Mouse (Mus musculus) limb, embryonic 11.5 days (tissue): ENCODE measurements around the gene Camk1d. TPM values are rescaled to one million over a fixed set of nuclear protein-coding genes. Genes with fewer than 3 reads are reported as not detected.

Experiments
- ATAC-seq: fragments of 200-750 bp; cut with Nextera tagmentation; 2 replicates; pipeline ENCODE4 v1.8.0; 2017; ENCODE audit warnings: low read depth; ENCODE audit not compliant: insufficient number of reproducible peaks, low FRiP score, low TSS enrichment
- DNase-seq: peaks from one replicate; pipeline ENCODE4 v3.0.0-alpha.2; 2015; ENCODE audit warnings: low spot score
- H3K27ac ChIP-seq: fragments of 300-500 bp; sonication (generic); replicated peaks from 2 replicates; pipeline ENCODE4 v1.5.1; 2014; ENCODE audit warnings: low read depth, mild to moderate bottlenecking, low read length
- H3K27me3 ChIP-seq: fragments of 300-500 bp; sonication (generic); 2 replicates; pipeline ENCODE4 v1.6.1; 2014; ENCODE audit warnings: mild to moderate bottlenecking, low read length, mixed read lengths; ENCODE audit not compliant: control insufficient read depth, insufficient read depth
- H3K36me3 ChIP-seq: fragments of 300-500 bp; sonication (generic); 2 replicates; pipeline ENCODE4 v1.6.1; 2014; ENCODE audit warnings: mild to moderate bottlenecking, low read length, moderate library complexity, mixed read lengths; ENCODE audit not compliant: control insufficient read depth, insufficient read depth
- H3K4me1 ChIP-seq: fragments of 300-500 bp; sonication (generic); 2 replicates; pipeline ENCODE4 v1.6.1; 2014; ENCODE audit warnings: low read length, mixed read lengths; ENCODE audit not compliant: control insufficient read depth, insufficient read depth
- H3K4me2 ChIP-seq: fragments of 300-500 bp; sonication (generic); 2 replicates; pipeline ENCODE4 v1.6.1; 2014; ENCODE audit warnings: low read depth, mild to moderate bottlenecking, moderate library complexity; ENCODE audit not compliant: severe bottlenecking
- H3K4me3 ChIP-seq: fragments of 300-500 bp; sonication (generic); 2 replicates; pipeline ENCODE4 v1.5.1; 2014; ENCODE audit warnings: low read depth, low read length
- H3K9ac ChIP-seq: fragments of 300-500 bp; sonication (generic); 2 replicates; pipeline ENCODE4 v1.6.1; 2014; ENCODE audit warnings: mild to moderate bottlenecking, low read length
- H3K9me3 ChIP-seq: fragments of 300-500 bp; sonication (generic); 2 replicates; pipeline ENCODE4 v1.6.1; 2016; ENCODE audit warnings: low read length; ENCODE audit not compliant: control insufficient read depth
- WGBS: fragments of 180-500 bp; shearing (Covaris S2); extraction: QIAGEN DNeasy Blood & Tissue Kit; methylation state at CpG from one replicate; pipeline ENCODE4 v1.1.7; 2014; 5-methylcytosine and 5-hydroxymethylcytosine counted together
- polyA plus RNA-seq: library from polyadenylated mRNA; unstranded; fragments of >200 nt; fragmentation: Nextera tagmentation; extraction: Ambion mirVana; gene quantifications from 2 replicates; pipeline ENCODE4 v1.2.1, GENCODE M21; 2014

Gene Camk1d
- polyA plus RNA-seq, 1 experiment from 2014 or later: 0.92 TPM

DNA sequence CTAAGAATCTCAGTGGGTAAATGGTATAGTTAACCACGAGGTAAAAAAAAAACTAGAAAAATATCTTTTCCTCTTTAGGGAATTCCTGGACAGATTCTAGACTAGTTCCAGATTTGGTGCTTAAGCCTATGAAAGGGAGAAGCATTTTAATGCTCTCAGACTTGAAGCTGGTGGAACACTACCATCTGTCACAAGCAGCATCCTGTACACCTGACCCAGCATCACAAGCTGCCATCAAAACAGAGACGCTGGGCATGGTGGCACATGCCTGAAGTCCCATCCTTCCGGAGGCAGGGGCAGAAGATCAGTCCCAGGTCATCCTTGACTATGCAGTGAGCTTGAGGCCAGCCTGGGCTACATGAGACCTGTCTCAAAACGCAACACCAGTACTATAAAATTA lies 295.5 kb downstream of the Camk1d start:
- Histone ChIP-seq H3K27ac (no peak overlapping the region), H3K4me3 (no peak overlapping the region), H3K27me3 (no peaks in the 10 kb centered on the region), H3K4me1 (no peaks in the 10 kb centered on the region), H3K9ac (no peak overlapping the region), H3K4me2 (no peak overlapping the region), H3K36me3 (no peaks in the 10 kb centered on the region), H3K9me3 (no peaks in the 10 kb centered on the region)
- WGBS: 89% methylated on average over 4 of the region's 4 CpGs
- DNase-seq (no peak), ATAC-seq (no peak)

DNA sequence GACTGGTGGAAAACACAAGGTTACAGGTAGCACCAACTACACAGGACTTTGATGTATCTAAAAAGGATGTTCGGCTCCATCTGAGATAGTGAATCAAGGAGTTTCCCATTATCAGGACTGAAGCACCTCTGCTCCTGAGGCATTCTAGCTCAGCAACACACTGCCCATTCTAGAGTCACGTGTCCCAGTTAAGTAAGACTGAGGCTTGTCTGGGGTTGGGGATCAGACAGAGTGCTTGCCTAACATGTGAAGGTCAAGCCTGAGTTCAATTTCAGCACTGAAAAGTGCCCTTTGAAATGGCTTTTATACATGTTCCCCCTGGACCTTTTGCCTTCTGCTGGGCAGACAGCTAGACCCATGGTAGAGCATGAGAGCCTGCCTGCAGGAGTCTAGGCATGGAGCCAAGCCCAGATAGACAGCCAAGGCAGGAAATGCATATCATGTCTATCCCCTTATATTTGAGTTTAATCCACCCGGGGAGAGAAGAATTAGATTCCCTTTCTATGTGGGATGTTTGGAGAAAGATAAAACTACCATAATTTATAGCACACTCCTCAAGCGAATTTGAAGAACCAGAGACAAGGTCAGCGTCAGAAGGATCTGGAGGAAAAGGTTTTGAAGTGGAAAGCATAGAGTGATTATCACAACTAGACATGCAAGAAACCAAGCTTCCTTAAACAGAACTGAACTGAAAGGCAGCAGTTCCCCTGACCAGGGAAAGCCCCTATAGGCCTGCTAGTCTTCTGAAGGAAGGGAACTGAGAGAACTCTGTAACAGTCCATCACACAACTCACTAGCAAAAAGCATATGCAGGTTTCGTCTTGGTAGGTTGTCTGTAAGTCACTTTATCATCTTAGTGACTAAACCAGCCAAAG lies 296.9 kb downstream of the Camk1d start:
- no peaks in the 10 kb centered on the region for H3K27me3 ChIP-seq
- 83% methylated on average over 6 of the region's 6 CpGs for WGBS
- H3K9ac ChIP-seq: no peak overlapping the region
- no peaks in the 10 kb centered on the region for H3K36me3 ChIP-seq
- DNase-seq: no peak
- H3K9me3 ChIP-seq: no peaks in the 10 kb centered on the region
- ATAC-seq: no peak
- no peak overlapping the region for H3K4me3 ChIP-seq
- H3K4me2 ChIP-seq: no peak overlapping the region
- H3K27ac ChIP-seq: no peak overlapping the region
- H3K4me1 ChIP-seq: no peaks in the 10 kb centered on the region

DNA sequence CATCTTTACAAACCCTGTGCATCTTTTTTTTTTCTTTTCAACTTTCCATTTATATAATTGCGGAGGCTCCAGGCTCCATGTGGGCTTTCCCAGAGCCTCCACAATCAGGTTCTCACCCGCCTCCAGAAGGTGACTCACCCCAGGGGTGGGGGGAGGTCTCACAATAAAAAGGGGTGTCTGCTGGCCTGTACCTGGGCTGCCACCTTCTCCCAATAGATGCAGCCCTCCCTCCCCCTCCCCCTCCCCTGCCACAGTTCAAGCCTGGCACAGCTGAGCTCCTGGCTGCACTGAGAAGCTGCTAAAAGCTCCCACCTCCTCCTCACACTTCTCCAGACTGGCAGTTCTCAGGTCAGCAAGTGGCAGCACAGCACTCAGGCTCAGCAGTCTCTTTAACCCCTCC lies 302.5 kb downstream of the Camk1d start:
- no peak for ATAC-seq
- Histone ChIP-seq H3K4me3 (no peak overlapping the region), H3K4me2 (no peak overlapping the region)

DNA sequence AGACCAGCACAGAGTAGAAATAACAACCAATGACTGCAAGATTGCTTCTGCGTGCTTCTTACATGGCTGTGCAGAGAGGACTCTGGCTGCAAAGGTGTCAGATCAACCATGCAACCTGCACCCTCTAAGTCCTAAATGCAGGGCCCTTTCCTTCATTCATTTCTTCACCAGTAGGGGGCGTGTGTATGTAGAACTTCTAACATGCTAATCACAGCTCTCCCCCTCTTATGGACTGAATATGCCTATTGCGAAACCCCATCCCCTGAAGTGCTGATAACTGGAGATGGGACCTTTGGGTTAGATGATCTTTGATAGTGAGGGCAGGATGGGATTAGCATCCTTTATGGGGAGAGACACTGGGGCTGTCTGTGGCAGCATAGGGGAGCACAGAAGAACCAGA lies 310.5 kb downstream of the Camk1d start:
- Histone ChIP-seq H3K9me3 (no peaks in the 10 kb centered on the region), H3K27ac (no peak overlapping the region), H3K27me3 (no peaks in the 10 kb centered on the region), H3K4me3 (no peak overlapping the region), H3K4me2 (no peak overlapping the region), H3K9ac (no peak overlapping the region), H3K36me3 (no peaks in the 10 kb centered on the region), H3K4me1 (no peaks in the 10 kb centered on the region)
- DNase-seq (no peak), ATAC-seq (no peak)
- 59% methylated on average over 3 of the region's 3 CpGs for WGBS

More for the DNA sequence above, 302.5 kb downstream of the Camk1d start:
- no peaks in the 10 kb centered on the region for H3K9me3 ChIP-seq
- 40% methylated on average over 2 of the region's 2 CpGs for WGBS
- H3K9ac ChIP-seq: no peak overlapping the region
- no peaks in the 10 kb centered on the region for H3K4me1 ChIP-seq
- no peaks in the 10 kb centered on the region for H3K36me3 ChIP-seq
- no peak overlapping the region for H3K27ac ChIP-seq
- no peak for DNase-seq
- H3K27me3 ChIP-seq: no peaks in the 10 kb centered on the region

DNA sequence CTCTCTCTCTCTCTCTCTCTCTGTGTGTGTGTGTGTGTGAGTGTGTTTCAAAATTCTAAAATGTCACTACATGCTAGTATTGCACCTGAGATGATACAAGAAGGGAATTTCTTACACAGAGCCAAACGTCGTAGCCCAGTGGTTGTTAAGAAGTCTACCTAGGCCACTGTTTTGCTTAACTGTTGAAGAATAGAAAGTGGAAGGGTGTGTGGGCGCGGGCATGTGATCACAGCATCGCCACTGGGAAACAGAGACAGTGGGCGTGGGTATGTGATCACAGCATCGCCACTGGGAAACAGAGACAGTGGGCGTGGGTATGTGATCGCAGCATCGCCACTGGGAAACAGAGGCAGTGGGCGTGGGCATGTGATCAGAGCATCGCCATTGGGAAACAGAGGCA lies 312.3 kb downstream of the Camk1d start:
- Histone ChIP-seq H3K36me3 (no peaks in the 10 kb centered on the region), H3K4me3 (no peak overlapping the region), H3K9ac (no peak overlapping the region), H3K4me2 (no peak overlapping the region), H3K9me3 (no peaks in the 10 kb centered on the region), H3K27me3 (no peaks in the 10 kb centered on the region), H3K27ac (no peak overlapping the region), H3K4me1 (no peaks in the 10 kb centered on the region)
- WGBS: 94% methylated on average over 12 of the region's 12 CpGs
- DNase-seq (no peak), ATAC-seq (no peak)

- no peak overlapping the region for H3K4me2 ChIP-seq
- DNase-seq (no peak), ATAC-seq (no peak)
- H3K27me3 ChIP-seq: no peaks in the 10 kb centered on the region
- no peaks in the 10 kb centered on the region for H3K9me3 ChIP-seq
- H3K27ac ChIP-seq: no peak overlapping the region
- no peak overlapping the region for H3K4me3 ChIP-seq
- WGBS: 80% methylated on average over 9 of the region's 9 CpGs
- no peak overlapping the region for H3K9ac ChIP-seq
- H3K36me3 ChIP-seq: no peaks in the 10 kb centered on the region
- H3K4me1 ChIP-seq: no peaks in the 10 kb centered on the region
Measured at GRCm38 (mm10) chr2:5398505-5398904, 315.8 kb downstream of the Camk1d start.

DNA sequence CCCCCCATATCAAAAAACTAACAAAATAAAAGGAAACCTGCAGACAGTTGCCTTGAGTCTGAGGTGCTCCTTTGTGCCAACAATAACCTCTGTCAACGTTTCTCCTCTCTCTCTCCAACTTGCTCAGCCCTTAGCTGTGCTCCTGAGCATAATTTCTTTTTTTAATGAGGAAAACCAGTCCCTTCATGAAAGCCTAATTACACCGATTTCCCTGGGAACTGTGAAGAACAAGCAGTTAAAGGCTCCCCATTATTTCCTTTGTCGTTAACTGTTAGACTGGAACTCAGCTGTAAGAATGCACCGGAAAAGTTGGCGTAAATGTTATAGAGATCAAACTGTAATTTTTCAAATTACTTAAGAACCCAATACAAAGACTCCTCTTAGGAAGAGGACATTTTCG lies 316.3 kb downstream of the Camk1d start:
- WGBS: 47% methylated on average over 6 of the region's 6 CpGs
- H3K27ac ChIP-seq: no peak overlapping the region

DNA sequence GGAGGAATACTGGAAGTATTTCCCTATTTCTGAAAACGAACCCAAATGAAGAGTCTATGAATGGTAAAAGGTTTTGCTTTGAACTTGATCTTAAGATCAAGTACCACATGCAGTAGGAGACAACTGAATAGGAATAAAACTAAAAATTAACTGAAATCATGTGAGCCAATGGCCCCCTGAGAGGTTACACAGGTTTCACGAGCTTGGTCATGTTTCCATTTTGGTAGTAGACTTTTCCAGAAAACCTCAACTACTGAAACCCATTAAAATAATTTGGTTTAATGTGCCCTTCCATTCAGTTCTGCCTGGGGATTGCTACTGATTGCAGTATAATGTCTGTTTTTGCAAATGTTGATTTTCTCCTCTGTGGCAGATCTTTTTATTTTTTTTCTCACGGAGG lies 316.8 kb downstream of the Camk1d start:
- DNase-seq: no peak
- Histone ChIP-seq H3K27me3 (no peaks in the 10 kb centered on the region), H3K9ac (no peak overlapping the region), H3K4me2 (no peak overlapping the region), H3K9me3 (no peaks in the 10 kb centered on the region; the same call in 1 of the 2 replicates), H3K4me3 (no peak overlapping the region), H3K27ac (no peak overlapping the region), H3K36me3 (no peaks in the 10 kb centered on the region), H3K4me1 (no peaks in the 10 kb centered on the region)
- 69% methylated on average over 3 of the region's 3 CpGs for WGBS
- no peak for ATAC-seq

More for the DNA sequence above, 316.3 kb downstream of the Camk1d start:
- no peak overlapping the region for H3K4me3 ChIP-seq
- no peaks in the 10 kb centered on the region for H3K36me3 ChIP-seq
- no peak overlapping the region for H3K4me2 ChIP-seq
- no peaks in the 10 kb centered on the region for H3K27me3 ChIP-seq
- H3K9me3 ChIP-seq: no peaks in the 10 kb centered on the region
- no peak overlapping the region for H3K9ac ChIP-seq
- ATAC-seq (no peak), DNase-seq (no peak)
- no peaks in the 10 kb centered on the region for H3K4me1 ChIP-seq

DNA sequence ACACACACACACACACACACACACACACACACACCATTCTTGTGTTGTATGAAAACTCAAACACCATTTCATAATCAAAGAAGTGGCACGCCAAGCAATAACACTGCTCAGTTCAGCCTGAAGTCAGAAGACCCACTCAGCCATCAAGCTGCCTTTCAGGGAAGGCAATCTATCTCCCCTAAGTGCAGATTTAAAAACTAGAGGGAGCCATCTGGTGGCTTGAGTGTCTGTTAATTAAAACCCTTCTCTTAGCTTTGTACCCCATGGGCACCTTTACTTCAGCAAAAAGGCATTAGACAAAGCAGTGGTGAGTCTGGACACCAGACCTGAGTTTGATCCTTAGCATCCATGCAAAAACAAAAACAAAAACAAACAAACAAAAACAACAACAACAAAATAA lies 317.9 kb downstream of the Camk1d start:
- H3K4me2 ChIP-seq: no peak overlapping the region
- H3K27ac ChIP-seq: no peak overlapping the region
- H3K9me3 ChIP-seq: no peaks in the 10 kb centered on the region; the same call in 1 of the 2 replicates
- no peak for DNase-seq
- no peaks in the 10 kb centered on the region for H3K36me3 ChIP-seq
- H3K4me3 ChIP-seq: no peak overlapping the region
- no peaks in the 10 kb centered on the region for H3K4me1 ChIP-seq
- H3K9ac ChIP-seq: no peak overlapping the region
- no peak for ATAC-seq
- WGBS: 79% methylated on average over 1 of the region's 1 CpGs
- no peaks in the 10 kb centered on the region for H3K27me3 ChIP-seq
